Mouse (Mus musculus) kidney, adult 2 months (tissue): ENCODE data around the gene Hadh.

Experiments used
- CTCF ChIP-seq: fragments of 200-500 bp; conservative IDR thresholded peaks from 2 replicates; pipeline ENCODE4 v1.5.1; 2011; ENCODE audit warnings: low read depth, mild to moderate bottlenecking, control low read depth, low read length, moderate library complexity, mixed read lengths; ENCODE audit not compliant: insufficient read depth, insufficient read length
- POLR2A ChIP-seq: fragments of 200-500 bp; IDR thresholded peaks from one replicate; pipeline ENCODE4 v1.6.1; 2011; ENCODE audit warnings: low read depth, low read length, control low read depth

GRCm38 (mm10) chr3:131266366-131267050 is 5.4 kb downstream of the Hadh start:
- TF ChIP-seq POLR2A (no peak), CTCF (no peak)
